Mouse (Mus musculus) intestine, embryonic 16.5 days (tissue): ENCODE results near the gene Rab44. TPM values are rescaled to one million over a fixed set of nuclear protein-coding genes. Genes with fewer than 3 reads are reported as not detected.

Experiments used
- ATAC-seq: fragments of 200-750 bp; cut with Nextera tagmentation; 2 replicates; pipeline ENCODE4 v1.8.0; 2017; ENCODE audit warnings: moderate TSS enrichment, moderate library complexity
- H3K27ac ChIP-seq: fragments of 300-500 bp; sonication (generic); 2 replicates; pipeline ENCODE4 v1.5.1; 2014; ENCODE audit warnings: mild to moderate bottlenecking, low read length
- H3K27me3 ChIP-seq: fragments of 300-500 bp; sonication (generic); replicated peaks from 2 replicates; pipeline ENCODE4 v1.6.1; 2014; ENCODE audit warnings: low read length, control low read depth, mixed read lengths; ENCODE audit not compliant: control insufficient read depth, insufficient read depth
- H3K36me3 ChIP-seq: fragments of 300-500 bp; sonication (generic); 2 replicates; pipeline ENCODE4 v1.6.1; 2014; ENCODE audit warnings: low read length, control low read depth; ENCODE audit not compliant: control insufficient read depth, insufficient read depth
- H3K4me1 ChIP-seq: fragments of 300-500 bp; sonication (generic); 2 replicates; pipeline ENCODE4 v1.6.1; 2014; ENCODE audit warnings: low read length, control low read depth, mixed read lengths; ENCODE audit not compliant: control insufficient read depth, insufficient read depth
- H3K4me2 ChIP-seq: fragments of 300-500 bp; sonication (generic); 2 replicates; pipeline ENCODE4 v1.6.1; 2014; ENCODE audit warnings: low read depth, low read length, control low read depth
- H3K4me3 ChIP-seq: fragments of 300-500 bp; sonication (generic); 2 replicates; pipeline ENCODE4 v1.5.1; 2014; ENCODE audit warnings: mild to moderate bottlenecking, low read length
- H3K9ac ChIP-seq: fragments of 300-500 bp; sonication (generic); 2 replicates; pipeline ENCODE4 v1.6.1; 2014; ENCODE audit warnings: low read depth, low read length
- H3K9me3 ChIP-seq: fragments of 300-500 bp; sonication (generic); 2 replicates; pipeline ENCODE4 v1.6.1; 2016; ENCODE audit warnings: low read length, control low read depth; ENCODE audit not compliant: control insufficient read depth
- WGBS: fragments of 180-500 bp; shearing (Covaris S2); extraction: QIAGEN DNeasy Blood & Tissue Kit; methylation state at CpG from one replicate; pipeline ENCODE4 v1.1.7; 2014; 5-methylcytosine and 5-hydroxymethylcytosine counted together
- polyA plus RNA-seq: library from polyadenylated mRNA; unstranded; fragments of >200 nt; fragmentation: Nextera tagmentation; extraction: Ambion mirVana; gene quantifications from 2 replicates; pipeline ENCODE4 v1.2.1, GENCODE M21; 2015

The Rab44 gene
- polyA plus RNA-seq, 1 experiment from 2014 or later: 0.70 TPM

DNA sequence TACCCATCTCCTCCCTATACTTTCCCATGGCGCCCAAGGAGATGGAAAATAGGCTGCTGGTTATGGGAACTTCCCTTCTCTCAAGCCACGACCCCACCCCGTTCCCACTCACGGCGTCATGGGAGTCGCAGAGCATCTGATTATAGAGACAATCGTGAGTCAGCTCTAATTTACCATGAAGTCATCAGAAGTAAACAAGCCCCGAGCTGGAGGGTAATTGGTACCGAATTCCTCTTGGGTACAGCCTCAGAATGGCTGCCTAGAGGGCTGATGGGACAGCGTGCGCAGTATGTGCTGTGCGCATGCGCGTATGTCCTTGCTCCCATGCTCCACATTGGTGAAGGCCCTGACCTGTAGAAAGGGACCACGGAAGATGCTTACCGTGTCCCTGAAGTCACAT lies 42.5 kb downstream of the Rab44 start:
- no peak overlapping the region for H3K9ac ChIP-seq
- 78% methylated on average over 16 of the region's 16 CpGs for WGBS
- peaks cover 9% of the 10 kb centered on the region for H3K4me1 ChIP-seq
- H3K27ac ChIP-seq: 0 out of 2 replicates have a peak overlapping the region, but pooled peaks have one; percentile 9
- H3K27me3 ChIP-seq: no peaks in the 10 kb centered on the region
- no peak overlapping the region for H3K4me2 ChIP-seq
- H3K9me3 ChIP-seq: peaks cover 3% of the 10 kb centered on the region; the same call in 1 of the 2 replicates
- H3K4me3 ChIP-seq: no peak overlapping the region
- no peaks in the 10 kb centered on the region for H3K36me3 ChIP-seq
- no peak for ATAC-seq

DNA sequence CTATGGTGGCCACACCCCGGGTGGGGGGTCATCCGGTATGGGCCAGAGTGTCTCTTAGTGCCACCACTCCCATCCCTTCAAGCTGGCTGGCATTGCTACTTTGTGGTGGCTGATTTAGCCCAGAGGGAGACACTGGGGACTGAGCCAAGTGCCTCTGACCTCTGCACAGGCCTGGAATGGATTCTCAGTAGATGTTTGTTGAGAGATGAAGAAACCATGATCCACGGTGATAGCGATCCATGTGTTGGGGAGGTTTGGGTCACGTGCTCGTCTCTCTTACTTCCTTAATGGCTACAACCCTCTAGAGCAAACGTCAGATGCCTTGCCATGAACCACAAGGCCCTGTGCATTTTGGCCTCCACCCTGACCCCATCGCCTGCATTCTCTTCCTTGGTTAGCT lies 42.9 kb downstream of the Rab44 start:
- no peak overlapping the region for H3K4me3 ChIP-seq
- ATAC-seq: no peak
- 78% methylated on average over 8 of the region's 8 CpGs for WGBS
- no peaks in the 10 kb centered on the region for H3K27me3 ChIP-seq
- H3K4me2 ChIP-seq: no peak overlapping the region
- H3K27ac ChIP-seq: no peak overlapping the region
- no peaks in the 10 kb centered on the region for H3K36me3 ChIP-seq
- H3K9me3 ChIP-seq: peaks cover 8% of the 10 kb centered on the region
- H3K4me1 ChIP-seq: peaks cover 9% of the 10 kb centered on the region
- no peak overlapping the region for H3K9ac ChIP-seq

DNA sequence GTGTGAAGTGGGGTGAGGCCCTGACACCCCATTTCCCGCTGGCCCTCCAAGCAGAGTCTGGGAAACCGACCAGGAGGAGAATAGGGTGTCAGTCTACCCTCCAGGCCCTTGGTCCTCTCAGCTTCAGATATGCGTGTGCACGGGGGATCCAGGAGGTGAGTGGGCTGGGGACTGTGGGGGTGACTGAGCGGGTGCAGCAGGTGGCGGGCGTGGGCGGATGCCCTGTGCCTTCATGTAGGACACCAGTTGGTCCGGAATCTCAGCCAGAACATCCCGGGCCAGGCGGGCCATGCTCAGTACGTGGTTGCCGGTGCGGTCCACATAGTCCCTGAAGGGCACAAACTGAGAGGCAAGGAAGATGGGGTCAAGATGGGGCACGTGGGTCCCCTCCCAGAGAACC lies 45.0 kb downstream of the Rab44 start:
- Histone ChIP-seq H3K4me2 (no peak overlapping the region), H3K4me3 (no peak overlapping the region), H3K36me3 (no peaks in the 10 kb centered on the region), H3K4me1 (peaks cover 9% of the 10 kb centered on the region), H3K27me3 (no peaks in the 10 kb centered on the region), H3K27ac (no peak overlapping the region), H3K9me3 (peaks cover 10% of the 10 kb centered on the region), H3K9ac (no peak overlapping the region)
- no peak for ATAC-seq
- 93% methylated on average over 15 of the region's 15 CpGs for WGBS

DNA sequence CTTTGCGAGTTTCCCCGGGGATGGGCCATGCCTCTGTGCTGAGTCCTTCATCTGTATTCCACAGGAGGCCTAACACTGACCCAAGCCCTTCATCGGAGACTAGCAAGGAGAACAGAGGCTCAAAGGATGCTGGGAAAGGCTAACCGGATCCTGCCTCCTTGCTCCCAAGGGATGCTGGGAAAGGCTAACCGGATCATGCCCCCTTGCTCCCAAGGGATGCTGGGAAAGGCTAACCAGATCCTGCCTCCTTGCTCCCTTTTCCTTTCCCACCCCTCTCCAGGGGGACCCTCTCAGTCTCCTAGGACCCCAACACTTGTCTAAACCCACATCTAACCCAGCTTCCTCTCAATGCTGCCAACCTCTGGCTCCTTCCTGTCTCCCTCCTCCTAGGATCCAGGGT lies 45.4 kb downstream of the Rab44 start:
- Histone ChIP-seq H3K36me3 (no peaks in the 10 kb centered on the region), H3K4me2 (no peak overlapping the region), H3K27ac (no peak overlapping the region), H3K9me3 (peaks cover 10% of the 10 kb centered on the region), H3K4me1 (peaks cover 12% of the 10 kb centered on the region), H3K4me3 (no peak overlapping the region), H3K27me3 (no peaks in the 10 kb centered on the region), H3K9ac (no peak overlapping the region)
- no peak for ATAC-seq
- WGBS: 97% methylated on average over 5 of the region's 5 CpGs

DNA sequence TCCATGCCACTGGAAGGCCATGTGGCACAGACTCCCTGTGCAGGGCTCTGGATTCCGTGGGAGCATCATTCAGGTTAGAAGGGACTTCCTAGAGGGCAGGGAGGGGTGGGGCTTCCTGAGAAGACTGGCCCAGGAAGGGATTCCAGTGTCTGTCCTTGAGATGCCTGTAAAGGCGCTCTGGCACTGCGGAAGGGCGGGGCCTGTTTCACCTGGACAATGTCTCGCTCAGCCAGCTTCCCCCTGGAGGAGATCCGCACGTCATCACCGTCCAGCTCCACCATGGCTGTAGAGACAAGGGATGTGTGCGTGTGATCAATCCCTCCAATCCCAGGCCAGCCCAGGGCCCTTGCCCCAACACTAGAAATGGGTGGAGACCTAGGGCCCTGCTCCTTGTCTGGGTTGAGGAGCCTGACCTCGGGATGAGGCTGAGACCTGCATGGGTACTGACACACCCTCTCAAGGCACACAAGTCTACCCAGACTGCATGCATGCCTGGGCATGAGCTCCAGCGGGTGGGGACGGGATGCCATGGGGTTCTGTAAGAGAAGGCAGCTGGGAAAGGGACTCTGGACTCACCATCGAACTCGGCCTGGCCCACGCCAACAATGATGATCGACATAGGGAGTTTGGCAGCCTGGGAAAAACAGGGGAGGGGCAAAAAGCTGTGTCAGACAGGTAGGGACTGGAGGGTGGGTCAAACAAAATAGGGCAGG lies 46.0 kb downstream of the Rab44 start:
- H3K4me3 ChIP-seq: no peak overlapping the region
- H3K27ac ChIP-seq: no peak overlapping the region
- peaks cover 17% of the 10 kb centered on the region for H3K4me1 ChIP-seq
- 73% methylated on average over 16 of the region's 16 CpGs for WGBS
- no peak overlapping the region for H3K4me2 ChIP-seq
- no peak overlapping the region for H3K9ac ChIP-seq
- peak; percentile 32 for ATAC-seq
- no peaks in the 10 kb centered on the region for H3K36me3 ChIP-seq
- no peaks in the 10 kb centered on the region for H3K27me3 ChIP-seq
- H3K9me3 ChIP-seq: peaks cover 10% of the 10 kb centered on the region

DNA sequence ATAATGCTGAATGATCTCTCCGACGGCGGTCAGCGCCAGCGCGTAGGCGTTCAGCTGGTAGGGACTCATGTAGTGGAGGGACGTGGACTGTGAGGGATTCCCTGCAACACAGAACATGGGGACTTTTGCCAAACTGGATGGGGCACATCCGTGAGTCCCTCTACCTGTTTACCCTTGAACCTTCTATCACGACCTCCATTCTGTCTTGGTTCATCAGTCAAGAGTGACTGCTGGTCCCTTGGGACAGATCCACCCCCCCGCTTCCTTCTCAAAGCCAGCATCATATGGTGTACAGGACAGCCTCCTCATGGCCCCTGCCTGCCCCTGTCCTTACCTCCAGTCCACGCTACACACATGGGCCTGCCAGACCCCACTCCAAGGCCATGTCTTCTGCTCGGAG lies 48.4 kb downstream of the Rab44 start:
- H3K4me2 ChIP-seq: no peak overlapping the region
- peaks cover 10% of the 10 kb centered on the region for H3K9me3 ChIP-seq
- no peaks in the 10 kb centered on the region for H3K36me3 ChIP-seq
- H3K4me3 ChIP-seq: no peak overlapping the region
- ATAC-seq: no peak
- H3K27me3 ChIP-seq: no peaks in the 10 kb centered on the region
- 94% methylated on average over 13 of the region's 13 CpGs for WGBS
- H3K27ac ChIP-seq: no peak overlapping the region
- no peak overlapping the region for H3K9ac ChIP-seq
- peaks cover 18% of the 10 kb centered on the region for H3K4me1 ChIP-seq

DNA sequence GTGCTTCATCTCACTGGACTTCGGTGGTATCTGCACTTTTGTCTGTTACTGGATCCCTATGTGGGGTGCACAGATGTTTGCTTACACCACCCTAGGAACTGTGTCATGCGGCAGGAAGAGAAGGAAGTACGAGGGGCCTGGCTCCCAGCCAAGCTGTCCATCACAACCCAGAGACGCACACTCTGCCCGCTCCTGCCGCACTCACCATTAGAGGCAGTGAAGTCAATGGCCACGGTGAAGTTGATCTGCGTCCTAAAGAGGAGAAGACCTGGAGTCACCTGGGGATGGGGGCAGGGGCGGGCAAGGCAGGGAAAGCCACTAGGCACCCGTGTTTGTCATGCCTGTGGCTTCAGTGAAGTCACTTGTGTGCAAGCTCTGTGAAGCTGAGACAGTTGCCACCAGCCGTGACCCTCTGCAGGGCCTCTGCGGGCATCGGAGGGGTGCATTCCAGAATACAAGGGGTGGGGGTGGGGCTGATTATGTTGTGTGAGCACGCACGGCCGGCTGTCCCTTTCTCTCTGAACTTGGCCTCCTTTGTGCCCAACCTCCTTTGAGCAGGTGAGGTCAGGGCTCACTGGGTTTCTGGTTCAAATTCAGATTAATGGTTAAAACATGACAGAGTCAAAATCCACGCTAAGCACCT lies 50.6 kb downstream of the Rab44 start:
- Histone ChIP-seq H3K4me1 (peaks cover 22% of the 10 kb centered on the region), H3K4me3 (no peak overlapping the region), H3K4me2 (no peak overlapping the region), H3K27me3 (no peaks in the 10 kb centered on the region), H3K9me3 (peaks cover 10% of the 10 kb centered on the region), H3K27ac (no peak overlapping the region), H3K9ac (no peak overlapping the region), H3K36me3 (no peaks in the 10 kb centered on the region)
- peak; percentile 43 for ATAC-seq
- WGBS: 21% methylated on average over 17 of the region's 17 CpGs

DNA sequence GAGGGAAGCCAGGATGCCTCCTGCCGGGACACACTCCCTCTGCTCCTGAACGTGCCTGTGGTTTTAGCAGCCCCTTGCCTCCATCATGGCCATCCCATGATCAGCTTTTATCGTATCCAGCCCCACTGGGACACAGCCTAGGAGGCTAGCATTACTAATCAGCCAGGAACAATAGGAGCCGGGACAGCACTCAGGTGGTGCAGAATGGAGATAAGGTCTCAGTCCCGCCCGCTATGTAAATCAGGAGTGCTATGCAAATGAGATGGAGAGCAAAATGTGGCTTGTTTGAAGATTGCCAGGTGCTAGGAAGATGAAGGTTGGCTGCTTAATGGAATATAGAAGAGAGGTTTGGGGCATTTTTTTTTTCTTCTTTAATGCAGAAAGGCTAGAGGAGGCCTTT lies 51.5 kb downstream of the Rab44 start:
- Histone ChIP-seq H3K9me3 (peaks cover 10% of the 10 kb centered on the region), H3K9ac (no peak overlapping the region), H3K27ac (peak overlapping the region; percentile 27; the same call in 1 of the 2 replicates), H3K27me3 (no peaks in the 10 kb centered on the region), H3K4me1 (peaks cover 22% of the 10 kb centered on the region), H3K4me2 (no peak overlapping the region), H3K36me3 (no peaks in the 10 kb centered on the region), H3K4me3 (no peak overlapping the region)
- ATAC-seq: peak; percentile 19; the same call in 1 of the 2 replicates
- 27% methylated on average over 6 of the region's 6 CpGs for WGBS

DNA sequence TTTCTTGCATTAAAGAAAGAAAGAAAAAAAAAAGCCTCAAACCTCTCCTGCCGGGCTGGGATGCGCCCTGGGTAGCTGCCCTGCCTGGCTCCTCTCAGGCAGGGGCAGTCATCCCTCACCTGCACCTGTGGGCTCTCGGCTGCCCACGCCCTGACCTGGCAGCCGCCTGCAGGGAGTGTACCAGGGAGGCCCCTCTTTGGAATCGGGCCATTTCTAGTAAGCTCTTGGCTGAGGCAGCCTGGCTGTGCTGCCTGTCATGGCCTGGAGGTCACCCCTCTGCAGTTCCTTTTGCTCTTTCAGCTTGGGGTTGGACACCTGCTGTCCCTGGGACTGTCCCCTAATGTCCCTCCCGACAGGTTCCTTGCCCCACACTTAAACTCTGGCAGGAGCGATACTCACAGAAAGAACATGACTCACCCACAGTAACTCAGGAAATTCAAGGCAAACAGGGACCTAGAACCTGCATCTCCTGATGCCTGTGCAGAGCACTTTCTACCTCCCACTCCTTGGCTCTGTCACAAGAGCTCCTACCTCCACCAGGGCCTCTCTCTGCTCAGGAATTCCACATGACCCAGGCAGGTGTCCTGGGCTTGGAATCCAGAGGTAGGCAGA lies 52.1 kb downstream of the Rab44 start:
- peak; percentile 71 for ATAC-seq

More for the DNA sequence above, 52.1 kb downstream of the Rab44 start:
- no peak overlapping the region for H3K4me3 ChIP-seq
- H3K27me3 ChIP-seq: no peaks in the 10 kb centered on the region
- H3K9ac ChIP-seq: no peak overlapping the region
- peaks cover 22% of the 10 kb centered on the region for H3K4me1 ChIP-seq
- no peak overlapping the region for H3K4me2 ChIP-seq
- H3K36me3 ChIP-seq: no peaks in the 10 kb centered on the region
- peaks cover 10% of the 10 kb centered on the region for H3K9me3 ChIP-seq
- H3K27ac ChIP-seq: peak overlapping the region; percentile 39; the same call in 1 of the 2 replicates
- 45% methylated on average over 8 of the region's 8 CpGs for WGBS
